Mouse (Mus musculus) bone marrow, adult 2 months (tissue): ENCODE data around the gene Dnah5. TPM values are rescaled to one million over a fixed set of nuclear protein-coding genes. Genes with fewer than 3 reads are reported as not detected.

ENCODE experiments used
- H3K27ac ChIP-seq: fragments of 200-500 bp; 2 replicates; pipeline ENCODE4 v1.5.1; 2012; ENCODE audit warnings: low read depth, mild to moderate bottlenecking, control low read depth, inconsistent platforms, low read length; ENCODE audit not compliant: control insufficient read depth, poor library complexity, insufficient read depth
- H3K4me1 ChIP-seq: fragments of 200-500 bp; 2 replicates; pipeline ENCODE4 v1.6.1; 2011; ENCODE audit warnings: low read length; ENCODE audit not compliant: control insufficient read depth, insufficient read depth
- H3K4me3 ChIP-seq: fragments of 200-500 bp; replicated peaks from 2 replicates; pipeline ENCODE3; 2011; ENCODE audit warnings: mild to moderate bottlenecking, low read depth, low read length, control low read depth; ENCODE audit not compliant: control insufficient read depth
- CTCF ChIP-seq: fragments of 200-500 bp; IDR thresholded peaks from 2 replicates; pipeline ENCODE4 v1.5.1; 2011; ENCODE audit warnings: low read length, control low read depth; ENCODE audit not compliant: control insufficient read depth, insufficient read depth
- POLR2A ChIP-seq: fragments of 200-500 bp; IDR thresholded peaks from 2 replicates; pipeline ENCODE4 v1.6.1; 2011; ENCODE audit warnings: low read depth, mild to moderate bottlenecking, control low read depth, low read length, borderline replicate concordance; ENCODE audit not compliant: control insufficient read depth
- WGBS: fragments of 180-500 bp; shearing (Covaris S2); methylation state at CpG from one replicate; pipeline ENCODE4 v1.1.7; 2018; 5-methylcytosine and 5-hydroxymethylcytosine counted together
- polyA plus RNA-seq: library from polyadenylated mRNA; stranded (reverse); fragments of >200 nt; gene quantifications from 2 replicates; pipeline ENCODE4 v1.2.4, GENCODE M21; 2011; ENCODE audit warnings: low replicate concordance; ENCODE audit not compliant: missing spikeins, insufficient read depth, insufficient read length

Gene Dnah5
- polyA plus RNA-seq, 1 experiment: 0.35 TPM

DNA sequence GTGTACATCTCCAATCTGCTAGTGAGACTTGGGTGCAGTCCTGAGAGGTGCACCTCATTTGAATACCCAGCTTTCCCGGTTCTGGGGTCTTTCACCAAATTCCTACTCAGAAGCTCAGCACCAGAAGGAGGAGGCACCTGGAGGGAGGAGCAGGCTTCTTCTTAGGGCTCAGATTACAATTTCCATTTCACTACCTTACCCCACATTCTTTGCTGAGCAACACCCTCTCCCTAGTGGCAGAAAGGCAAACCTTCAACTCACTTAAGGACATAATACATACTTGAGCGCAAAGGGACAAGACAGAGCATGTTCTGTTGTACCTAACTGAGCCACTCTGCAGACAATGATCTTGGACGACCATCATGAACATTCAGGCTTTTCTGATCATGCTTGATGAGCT, 23.8 kb downstream of the Dnah5 start:
- Histone ChIP-seq H3K27ac (no peak overlapping the region), H3K4me3 (no peak overlapping the region), H3K4me1 (no peaks in the 10 kb centered on the region)
- no peak for TF ChIP-seq POLR2A
- no peak for TF ChIP-seq CTCF
- 47% methylated on average over 3 of the region's 3 CpGs for WGBS

DNA sequence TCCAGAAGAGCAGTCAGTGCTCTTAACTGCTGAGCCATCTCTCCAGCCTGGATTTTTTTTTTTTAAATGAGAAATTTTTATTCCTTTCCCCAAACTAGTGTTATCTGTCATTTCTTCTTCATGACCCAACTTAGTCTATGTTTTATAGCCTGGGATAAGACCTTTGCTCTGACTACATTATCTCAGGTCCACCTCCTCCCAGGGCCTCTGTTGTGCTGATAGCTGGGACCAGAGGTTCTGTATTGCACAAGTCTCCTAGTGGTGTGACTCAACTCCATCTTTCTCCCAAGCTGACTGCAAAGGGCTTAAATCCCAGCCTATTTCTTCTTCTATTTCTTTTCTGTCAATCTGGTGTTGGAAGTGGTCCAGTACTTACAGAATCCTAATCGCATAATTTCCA, 56.7 kb downstream of the Dnah5 start:
- Histone ChIP-seq H3K4me1 (no peaks in the 10 kb centered on the region), H3K27ac (no peak overlapping the region), H3K4me3 (no peak overlapping the region)
- TF ChIP-seq POLR2A: no peak
- TF ChIP-seq CTCF: no peak
- WGBS: 73% methylated on average over 1 of the region's 1 CpGs

DNA sequence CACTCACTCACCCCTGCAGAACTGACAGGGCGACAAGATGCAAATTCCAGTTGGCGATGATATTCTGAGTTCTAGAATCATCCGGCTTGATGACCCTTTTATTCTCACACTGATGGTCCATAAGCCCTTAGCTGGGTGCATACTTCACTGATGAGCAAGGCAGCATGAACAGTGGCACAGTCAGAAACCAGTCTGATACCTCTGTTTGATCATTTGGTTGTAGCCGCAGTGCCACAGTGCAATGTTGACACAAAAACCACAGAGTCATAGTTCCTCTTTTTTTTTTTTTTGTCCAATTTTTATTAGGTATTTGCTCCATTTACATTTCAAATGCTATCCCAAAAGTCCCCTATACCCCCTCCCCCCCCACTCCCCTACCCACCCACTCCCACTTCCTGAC, 95.9 kb downstream of the Dnah5 start:
- Histone ChIP-seq H3K27ac (no peak overlapping the region), H3K4me3 (no peak overlapping the region), H3K4me1 (no peaks in the 10 kb centered on the region; the same call in 1 of the 2 replicates)
- WGBS: 35% methylated on average over 4 of the region's 4 CpGs
- no peak for TF ChIP-seq POLR2A
- TF ChIP-seq CTCF: no peak

DNA sequence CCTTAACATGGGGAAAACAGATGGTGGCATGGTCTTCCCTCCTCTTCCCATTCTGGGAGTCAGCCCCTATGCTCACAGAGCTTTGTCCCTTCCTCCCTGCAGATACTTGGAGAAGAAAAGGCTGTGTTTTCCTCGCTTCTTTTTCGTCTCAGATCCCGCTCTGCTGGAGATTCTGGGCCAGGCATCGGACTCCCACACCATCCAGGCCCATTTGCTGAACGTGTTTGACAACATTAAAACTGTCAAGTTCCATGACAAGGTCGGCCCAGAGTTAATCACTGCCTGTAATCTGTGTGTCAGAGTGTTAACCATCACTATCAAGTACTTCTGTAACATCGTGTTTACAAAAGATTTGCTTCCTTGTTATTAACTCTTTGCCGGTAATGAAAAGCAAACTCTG, 103.6 kb downstream of the Dnah5 start:
- TF ChIP-seq CTCF (no peak), POLR2A (no peak)
- H3K4me3 ChIP-seq: no peak overlapping the region
- H3K27ac ChIP-seq: no peak overlapping the region
- no peaks in the 10 kb centered on the region for H3K4me1 ChIP-seq
- WGBS: 72% methylated on average over 8 of the region's 8 CpGs

DNA sequence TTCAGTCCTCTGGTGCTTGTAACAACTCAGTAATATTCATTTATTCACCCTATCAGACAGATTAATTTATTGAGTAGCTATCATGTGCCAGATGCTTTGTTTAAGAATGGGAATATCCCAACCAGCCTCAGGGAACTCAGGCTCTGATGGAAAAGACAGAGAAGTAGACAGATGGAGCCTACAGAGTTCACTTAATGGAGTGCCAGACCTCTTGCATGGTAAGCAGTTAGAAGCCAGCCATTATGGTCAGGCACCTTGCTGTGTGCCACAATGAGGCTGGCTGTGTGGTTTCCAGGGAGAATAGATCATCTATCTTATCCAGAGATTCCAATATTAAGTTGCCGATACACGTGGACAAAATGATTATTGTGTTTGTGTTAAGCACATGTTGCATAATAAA, 104.3 kb downstream of the Dnah5 start:
- no peak overlapping the region for H3K4me3 ChIP-seq
- H3K27ac ChIP-seq: no peak overlapping the region
- TF ChIP-seq POLR2A: no peak
- no peak for TF ChIP-seq CTCF
- H3K4me1 ChIP-seq: no peaks in the 10 kb centered on the region
- 81% methylated on average over 2 of the region's 2 CpGs for WGBS

DNA sequence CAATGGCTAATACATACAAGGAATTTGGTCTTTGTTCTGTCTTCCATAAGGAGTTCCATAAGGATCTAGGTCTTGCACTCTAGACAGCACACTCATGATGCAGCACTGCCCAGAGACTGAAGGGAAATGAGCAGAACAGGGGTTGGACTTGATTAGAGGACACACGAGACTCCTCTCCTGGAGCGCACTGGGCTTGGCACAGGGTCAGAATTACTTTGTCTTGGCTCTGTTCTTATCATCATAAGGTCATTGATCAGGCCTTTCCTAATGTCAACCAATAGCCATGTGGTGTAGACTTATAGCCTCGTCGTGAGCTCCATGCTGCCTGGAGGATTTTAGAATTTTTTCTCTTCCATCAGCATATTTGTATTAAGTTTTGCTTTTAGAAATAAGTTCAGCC, 107.0 kb downstream of the Dnah5 start:
- TF ChIP-seq POLR2A (no peak), CTCF (no peak)
- H3K4me3 ChIP-seq: no peak overlapping the region
- H3K27ac ChIP-seq: no peak overlapping the region
- 79% methylated on average over 4 of the region's 4 CpGs for WGBS
- no peaks in the 10 kb centered on the region for H3K4me1 ChIP-seq

DNA sequence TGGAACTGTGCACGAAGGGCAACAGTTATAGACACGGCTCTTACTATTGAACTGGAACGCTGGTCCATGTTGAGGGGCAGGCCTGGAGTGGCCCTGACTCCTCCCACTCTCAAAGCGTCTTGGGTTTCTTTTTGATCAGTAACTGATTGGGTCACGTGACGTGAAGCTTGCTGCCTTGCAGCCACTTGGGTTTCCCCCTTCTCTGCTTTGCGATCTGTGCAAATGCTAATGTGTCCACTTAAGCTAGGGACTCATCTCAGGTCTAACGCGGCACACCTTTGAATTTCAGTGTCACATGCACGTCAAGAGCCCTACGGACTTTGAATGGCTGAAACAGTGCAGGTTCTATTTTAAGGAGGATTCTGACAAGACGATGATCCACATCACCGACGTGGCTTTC, 109.9 kb downstream of the Dnah5 start:
- TF ChIP-seq POLR2A: no peak
- TF ChIP-seq CTCF: no peak
- Histone ChIP-seq H3K4me1 (no peaks in the 10 kb centered on the region), H3K27ac (no peak overlapping the region), H3K4me3 (no peak overlapping the region)
- WGBS: 84% methylated on average over 14 of the region's 14 CpGs

DNA sequence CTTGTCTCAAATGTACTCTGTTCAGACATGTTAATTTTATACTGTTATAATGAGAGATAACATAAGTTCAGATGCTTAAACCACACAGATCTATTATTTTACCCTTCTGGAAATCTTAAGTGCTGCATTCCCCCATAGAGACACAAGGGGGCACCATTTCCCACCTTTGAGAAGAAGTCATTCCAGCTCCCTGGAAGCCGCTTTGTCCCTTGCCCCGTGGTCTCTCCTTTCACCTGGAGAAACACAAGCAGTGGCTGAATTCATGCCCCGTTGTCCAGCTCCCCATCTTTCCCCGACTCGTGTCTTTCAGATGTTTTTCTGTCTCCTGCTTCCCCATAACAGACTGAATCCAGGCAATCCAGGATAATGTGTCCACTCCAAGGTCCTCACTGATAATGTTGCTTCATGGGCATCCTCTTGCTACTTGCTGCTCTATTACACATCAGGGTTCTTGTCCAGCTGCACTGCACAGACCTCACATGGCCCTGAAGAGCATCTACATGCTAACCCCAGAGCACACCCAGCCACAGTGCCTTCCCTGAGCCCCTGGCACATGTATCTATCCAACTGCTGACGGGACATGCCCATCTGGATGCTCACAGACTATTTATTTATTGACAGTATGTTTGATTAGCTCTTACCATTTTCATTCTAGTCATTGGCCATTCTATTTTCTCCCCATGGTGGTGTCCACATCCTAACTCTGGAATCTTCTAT, 112.4 kb downstream of the Dnah5 start:
- H3K27ac ChIP-seq: no peak overlapping the region
- H3K4me1 ChIP-seq: no peaks in the 10 kb centered on the region
- no peak overlapping the region for H3K4me3 ChIP-seq
- TF ChIP-seq POLR2A: no peak
- peak; percentile 30; the same call in 1 of the 2 replicates for TF ChIP-seq CTCF
- 37% methylated on average over 6 of the region's 6 CpGs for WGBS

DNA sequence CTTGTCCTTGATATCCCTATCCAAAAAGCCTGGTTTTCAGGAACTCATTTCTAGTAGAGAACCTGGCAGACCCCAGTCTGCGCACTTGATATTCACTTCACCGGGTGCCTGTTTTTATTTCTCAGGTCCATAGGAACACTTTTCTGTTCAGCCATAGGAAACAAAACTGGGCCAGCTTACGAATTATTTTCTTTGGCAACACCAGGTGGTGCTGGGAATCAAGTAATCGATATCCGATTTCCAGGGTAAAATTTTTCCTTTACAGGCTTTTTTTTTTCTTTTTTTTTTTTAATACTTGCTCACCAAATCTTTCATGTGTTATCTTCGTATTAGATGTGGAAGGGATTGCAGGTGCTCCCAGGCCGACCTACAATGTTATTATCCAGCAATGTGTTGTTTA, 119.0 kb downstream of the Dnah5 start:
- WGBS: 78% methylated on average over 7 of the region's 7 CpGs
- Histone ChIP-seq H3K27ac (no peak overlapping the region), H3K4me1 (no peaks in the 10 kb centered on the region), H3K4me3 (no peak overlapping the region)
- TF ChIP-seq POLR2A (no peak), CTCF (no peak)
